Mouse (Mus musculus) intestine, postnatal 0 days (tissue): ENCODE results near the gene Cdk14. TPM values are rescaled to one million over a fixed set of nuclear protein-coding genes. Genes with fewer than 3 reads are reported as not detected.
A peak's percentile ranks its signal among the peaks of the same experiment; 100 is the strongest.

Source experiments
- ATAC-seq: fragments of 200-750 bp; cut with Nextera tagmentation; 2 replicates; pipeline ENCODE4 v1.8.0; 2017; ENCODE audit warnings: mild to moderate bottlenecking, moderate TSS enrichment, moderate library complexity
- H3K27ac ChIP-seq: fragments of 300-500 bp; sonication (generic); 2 replicates; pipeline ENCODE4 v1.5.1; 2014; ENCODE audit warnings: mild to moderate bottlenecking, low read depth, low read length, moderate library complexity
- H3K27me3 ChIP-seq: fragments of 300-500 bp; sonication (generic); replicated peaks from 2 replicates; pipeline ENCODE4 v1.6.1; 2014; ENCODE audit warnings: low read length, mixed read lengths; ENCODE audit not compliant: control insufficient read depth, insufficient read depth
- H3K36me3 ChIP-seq: fragments of 300-500 bp; sonication (generic); 2 replicates; pipeline ENCODE4 v1.6.1; 2014; ENCODE audit warnings: mild to moderate bottlenecking, moderate library complexity; ENCODE audit not compliant: control insufficient read depth, insufficient read depth
- H3K4me1 ChIP-seq: fragments of 300-500 bp; sonication (generic); replicated peaks from 2 replicates; pipeline ENCODE4 v1.6.1; 2014; ENCODE audit warnings: antibody characterized with exemption, low read length, mixed read lengths; ENCODE audit not compliant: control insufficient read depth, insufficient read depth
- H3K4me2 ChIP-seq: fragments of 300-500 bp; sonication (generic); replicated peaks from 2 replicates; pipeline ENCODE4 v1.6.1; 2014; ENCODE audit warnings: low read depth, mild to moderate bottlenecking, moderate library complexity
- H3K4me3 ChIP-seq: fragments of 300-500 bp; sonication (generic); 2 replicates; pipeline ENCODE4 v1.5.1; 2014; ENCODE audit warnings: low read depth, low read length
- H3K9ac ChIP-seq: fragments of 300-500 bp; sonication (generic); 2 replicates; pipeline ENCODE4 v1.6.1; 2014; ENCODE audit warnings: mild to moderate bottlenecking, low read depth, low read length
- H3K9me3 ChIP-seq: fragments of 300-500 bp; sonication (generic); 2 replicates; pipeline ENCODE4 v1.6.1; 2016; ENCODE audit warnings: mixed run types; ENCODE audit not compliant: control insufficient read depth
- CTCF ChIP-seq: sonication (generic); IDR thresholded peaks from 2 replicates; pipeline ENCODE4 v1.5.1; 2016; ENCODE audit warnings: low read depth, mild to moderate bottlenecking, control low read depth, antibody characterized with exemption, moderate library complexity
- WGBS: fragments of 180-500 bp; shearing (Covaris S2); extraction: QIAGEN DNeasy Blood & Tissue Kit; methylation state at CpG from one replicate; pipeline ENCODE4 v1.1.7; 2014; 5-methylcytosine and 5-hydroxymethylcytosine counted together
- polyA plus RNA-seq: library from polyadenylated mRNA; unstranded; fragments of >200 nt; fragmentation: Nextera tagmentation; extraction: Ambion mirVana; gene quantifications from 2 replicates; pipeline ENCODE4 v1.2.1, GENCODE M21; 2015

The Cdk14 gene
- polyA plus RNA-seq, 1 experiment from 2014 or later: 4.4 TPM

DNA sequence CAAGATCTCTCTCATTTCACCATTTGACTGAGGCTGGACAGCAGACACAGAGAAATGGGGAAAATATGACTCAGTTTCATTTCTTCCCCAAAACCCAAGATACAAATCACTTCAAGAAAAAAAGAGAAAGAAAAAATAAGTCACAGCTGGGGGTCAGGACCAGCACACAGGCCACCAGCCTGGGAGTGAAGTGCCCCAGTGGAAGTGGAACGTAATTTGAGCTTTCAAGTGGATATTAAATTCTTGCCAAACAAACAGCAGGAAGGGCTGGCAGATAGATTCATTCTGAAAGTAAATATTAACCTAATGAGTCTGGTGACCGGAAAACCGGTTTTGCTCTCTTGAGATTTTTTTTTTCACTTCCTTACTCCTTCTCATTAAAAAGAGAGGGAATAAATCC lies 60.2 kb downstream of the Cdk14 start:
- Histone ChIP-seq H3K27ac (no peak overlapping the region), H3K27me3 (no peaks in the 10 kb centered on the region), H3K4me1 (no peaks in the 10 kb centered on the region), H3K9ac (no peak overlapping the region), H3K36me3 (no peaks in the 10 kb centered on the region), H3K4me3 (no peak overlapping the region), H3K4me2 (no peak overlapping the region), H3K9me3 (no peaks in the 10 kb centered on the region; the same call in 1 of the 2 replicates)
- 17% methylated on average over 3 of the region's 3 CpGs for WGBS
- TF ChIP-seq CTCF: no peak
- no peak for ATAC-seq

GRCm38 (mm10) chr5:5359370-5359769 lies 60.7 kb downstream of the Cdk14 start:
- Histone ChIP-seq H3K9me3 (no peaks in the 10 kb centered on the region; the same call in 1 of the 2 replicates), H3K27ac (no peak overlapping the region), H3K27me3 (no peaks in the 10 kb centered on the region), H3K4me3 (no peak overlapping the region), H3K4me2 (no peak overlapping the region), H3K36me3 (no peaks in the 10 kb centered on the region), H3K9ac (no peak overlapping the region), H3K4me1 (no peaks in the 10 kb centered on the region)
- ATAC-seq: no peak
- WGBS: 95% methylated on average over 5 of the region's 5 CpGs
- peak; percentile 45 for TF ChIP-seq CTCF

- 69% methylated on average over 18 of the region's 18 CpGs for WGBS
These were observed 61.9 kb downstream of the Cdk14 start for GRCm38 (mm10) chr5:5358019-5358717.

GRCm38 (mm10) chr5:5354684-5355368 lies 65.3 kb downstream of the Cdk14 start:
- no peak for ATAC-seq
- H3K9ac ChIP-seq: no peak overlapping the region
- no peaks in the 10 kb centered on the region for H3K4me1 ChIP-seq
- H3K9me3 ChIP-seq: no peaks in the 10 kb centered on the region
- TF ChIP-seq CTCF: no peak
- no peaks in the 10 kb centered on the region for H3K36me3 ChIP-seq
- no peak overlapping the region for H3K4me2 ChIP-seq
- H3K27ac ChIP-seq: no peak overlapping the region
- 36% methylated on average over 5 of the region's 5 CpGs for WGBS
- H3K27me3 ChIP-seq: no peaks in the 10 kb centered on the region
- H3K4me3 ChIP-seq: no peak overlapping the region

More at GRCm38 (mm10) chr5:5358019-5358717, 61.9 kb downstream of the Cdk14 start:
- Histone ChIP-seq H3K9ac (no peak overlapping the region), H3K36me3 (no peaks in the 10 kb centered on the region), H3K9me3 (no peaks in the 10 kb centered on the region; the same call in 1 of the 2 replicates), H3K4me3 (no peak overlapping the region), H3K27ac (no peak overlapping the region), H3K27me3 (no peaks in the 10 kb centered on the region), H3K4me1 (no peaks in the 10 kb centered on the region), H3K4me2 (peak overlapping the region; percentile 9; the same call in 1 of the 2 replicates)
- ATAC-seq: no peak
- TF ChIP-seq CTCF: no peak

DNA sequence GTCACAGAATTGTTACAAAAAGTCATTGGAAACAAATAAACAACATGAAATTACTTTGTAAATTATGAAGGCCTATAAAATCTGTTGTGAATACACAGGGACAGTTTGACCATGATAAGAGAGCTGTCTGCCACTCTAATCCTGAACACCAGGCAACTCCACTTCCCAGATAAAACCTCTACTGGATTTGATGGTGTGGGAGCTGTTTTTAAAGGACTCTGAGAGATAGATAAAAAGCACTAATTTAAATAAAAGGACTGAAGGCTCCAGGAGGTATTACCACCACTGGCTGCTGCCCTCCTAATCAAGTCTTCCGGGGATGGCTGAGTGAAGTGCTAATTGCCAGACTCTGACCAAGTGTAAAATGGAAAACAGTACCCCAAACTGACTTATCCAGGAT lies 66.2 kb downstream of the Cdk14 start:
- Histone ChIP-seq H3K9ac (no peak overlapping the region), H3K4me3 (no peak overlapping the region), H3K27me3 (no peaks in the 10 kb centered on the region), H3K4me2 (no peak overlapping the region), H3K4me1 (no peaks in the 10 kb centered on the region), H3K36me3 (no peaks in the 10 kb centered on the region), H3K9me3 (no peaks in the 10 kb centered on the region), H3K27ac (no peak overlapping the region)
- WGBS: 51% methylated on average over 1 of the region's 1 CpGs
- no peak for TF ChIP-seq CTCF
- no peak for ATAC-seq

- 65% methylated on average over 5 of the region's 5 CpGs for WGBS
- no peak overlapping the region for H3K9ac ChIP-seq
- H3K9me3 ChIP-seq: no peaks in the 10 kb centered on the region
- no peaks in the 10 kb centered on the region for H3K36me3 ChIP-seq
- H3K27me3 ChIP-seq: no peaks in the 10 kb centered on the region
- H3K4me2 ChIP-seq: no peak overlapping the region
- TF ChIP-seq CTCF: no peak
- no peak for ATAC-seq
- H3K4me1 ChIP-seq: no peaks in the 10 kb centered on the region
- no peak overlapping the region for H3K4me3 ChIP-seq
- no peak overlapping the region for H3K27ac ChIP-seq
These were observed 75.5 kb downstream of the Cdk14 start for GRCm38 (mm10) chr5:5344646-5345045.
